Mouse (Mus musculus) fibroblast of lung, adult 2 months (primary cell): ENCODE results near the gene Scamp2.

ENCODE experiments used
- DNase-seq: peaks from one replicate; pipeline ENCODE4 v3.0.0-alpha.2; 2011; ENCODE audit warnings: low read depth

The Scamp2 gene

GRCm38 (mm10) chr9:57560861-57561710, at the start of gene Scamp2:
Scamp2 (plus strand) TSS chr9:57560943.
- peak; percentile 89 for DNase-seq

- no peak for DNase-seq
These were observed 43.6 kb upstream of the Scamp2 start for GRCm38 (mm10) chr9:57517113-57517512.

- DNase-seq: no peak
These were observed 40.2 kb upstream of the Scamp2 start for GRCm38 (mm10) chr9:57520375-57521055.

- peak; percentile 89 for DNase-seq
These were observed 39.5 kb upstream of the Scamp2 start, which contains the start of gene Cox5a for GRCm38 (mm10) chr9:57521056-57521911. Cox5a (plus strand) TSS chr9:57521274.

GRCm38 (mm10) chr9:57522114-57522860, 38.5 kb upstream of the Scamp2 start:
- no peak for DNase-seq

- no peak for DNase-seq
These were observed 37.9 kb upstream of the Scamp2 start for GRCm38 (mm10) chr9:57522861-57523246.

GRCm38 (mm10) chr9:57523754-57524153, 37.0 kb upstream of the Scamp2 start:
- no peak for DNase-seq

- no peak for DNase-seq
These were observed 36.3 kb upstream of the Scamp2 start for GRCm38 (mm10) chr9:57524439-57524838.

- no peak for DNase-seq
These were observed 35.2 kb upstream of the Scamp2 start for GRCm38 (mm10) chr9:57525516-57525915.

- DNase-seq: no peak
These were observed 34.3 kb upstream of the Scamp2 start for GRCm38 (mm10) chr9:57526435-57526834.

GRCm38 (mm10) chr9:57531946-57532345, 28.8 kb upstream of the Scamp2 start:
- no peak for DNase-seq

- DNase-seq: no peak
These were observed 24.4 kb upstream of the Scamp2 start for GRCm38 (mm10) chr9:57536362-57536761.

GRCm38 (mm10) chr9:57537044-57537727, 23.6 kb upstream of the Scamp2 start, which contains the start of gene Fam219b:
Fam219b (plus strand) TSS chr9:57537528.
- peak; percentile 61 for DNase-seq

GRCm38 (mm10) chr9:57537728-57538181, 23.0 kb upstream of the Scamp2 start:
- no peak for DNase-seq

GRCm38 (mm10) chr9:57539550-57539949, 21.2 kb upstream of the Scamp2 start:
- DNase-seq: no peak

- DNase-seq: no peak
These were observed 19.4 kb upstream of the Scamp2 start for GRCm38 (mm10) chr9:57541312-57541711.

- DNase-seq: no peak
These were observed 16.8 kb upstream of the Scamp2 start for GRCm38 (mm10) chr9:57543951-57544350.

- DNase-seq: no peak
These were observed 13.5 kb upstream of the Scamp2 start for GRCm38 (mm10) chr9:57547287-57547686.

GRCm38 (mm10) chr9:57547869-57548268, 12.9 kb upstream of the Scamp2 start:
- DNase-seq: no peak

GRCm38 (mm10) chr9:57549186-57549585, 11.6 kb upstream of the Scamp2 start:
- DNase-seq: no peak
